Mouse (Mus musculus) adrenal gland, adult 8-10 months (tissue): ENCODE measurements at regions not wholly inside any gene's neighbourhood (a gene's known extent, or its start where the extent isn't known, plus 50 kb on each side); places are given as distances from the start of the nearest gene placed in this dataset.
A peak's percentile ranks its signal among the peaks of the same experiment; 100 is the strongest.

Experiments
- DNase-seq: peaks from one replicate; pipeline ENCODE4 v3.0.0; 2022

- no peak for DNase-seq
Observed at GRCm38 (mm10) chr8:15470561-15470960, 424.7 kb upstream of the BB014433 start.

GRCm38 (mm10) chr8:15468540-15469476, 422.9 kb upstream of the BB014433 start:
- DNase-seq: no peak

GRCm38 (mm10) chr8:15438546-15438945, 392.7 kb upstream of the BB014433 start:
- peak; percentile 2 for DNase-seq

GRCm38 (mm10) chr8:15394722-15395115, 348.8 kb upstream of the BB014433 start:
- DNase-seq: peak; percentile 42

GRCm38 (mm10) chr8:15393936-15394721, 348.3 kb upstream of the BB014433 start:
- no peak for DNase-seq

- no peak for DNase-seq
Observed at GRCm38 (mm10) chr8:15392056-15392455, 346.2 kb upstream of the BB014433 start.

- no peak for DNase-seq
Observed at GRCm38 (mm10) chr8:15388791-15389190, 342.9 kb upstream of the BB014433 start.

GRCm38 (mm10) chr8:15367063-15367462, 321.2 kb upstream of the BB014433 start:
- DNase-seq: no peak

- DNase-seq: no peak
Observed at GRCm38 (mm10) chr8:15364546-15364945, 318.7 kb upstream of the BB014433 start.

GRCm38 (mm10) chr8:15344151-15344550, 298.3 kb upstream of the BB014433 start:
- no peak for DNase-seq

GRCm38 (mm10) chr8:15343616-15344015, 297.7 kb upstream of the BB014433 start:
- no peak for DNase-seq

GRCm38 (mm10) chr8:15334532-15334931, 288.7 kb upstream of the BB014433 start:
- DNase-seq: no peak

- DNase-seq: no peak
Observed at GRCm38 (mm10) chr8:15327312-15327711, 281.4 kb upstream of the BB014433 start.

GRCm38 (mm10) chr8:15323421-15323820, 277.5 kb upstream of the BB014433 start:
- DNase-seq: no peak

- no peak for DNase-seq
Observed at GRCm38 (mm10) chr8:15318082-15318816, 272.4 kb upstream of the BB014433 start.

- DNase-seq: no peak
Observed at GRCm38 (mm10) chr8:15313481-15313880, 267.6 kb upstream of the BB014433 start.

- DNase-seq: no peak
Observed at GRCm38 (mm10) chr8:15311509-15311908, 265.6 kb upstream of the BB014433 start.

GRCm38 (mm10) chr8:15311045-15311444, 265.2 kb upstream of the BB014433 start:
- DNase-seq: no peak

GRCm38 (mm10) chr8:15304143-15304677, 258.3 kb upstream of the BB014433 start:
- DNase-seq: no peak

- no peak for DNase-seq
Observed at GRCm38 (mm10) chr8:15273775-15274174, 227.9 kb upstream of the BB014433 start.

GRCm38 (mm10) chr8:15271793-15272587, 226.1 kb upstream of the BB014433 start:
- no peak for DNase-seq

- peak; percentile 7 for DNase-seq
Observed at GRCm38 (mm10) chr8:15270290-15270689, 224.4 kb upstream of the BB014433 start.
